Mouse (Mus musculus) MEL (cell line): Measurements from ENCODE around the gene Bend4.

Source experiments
- EP300 ChIP-seq, 2 experiments: IDR thresholded peaks; 2 replicates each; pipeline ENCODE4 v1.6.1; 2011; ENCODE audit warnings: improper control_type of control experiment in 2 of 2, low read length in 2 of 2, low read depth in 1 of 2, mild to moderate bottlenecking in 1 of 2
- MEF2A ChIP-seq: IDR thresholded peaks from 2 replicates; pipeline ENCODE4 v1.6.1; 2014; ENCODE audit warnings: low read depth, mild to moderate bottlenecking, inconsistent platforms, low read length, improper control_type of control experiment; ENCODE audit not compliant: poor library complexity, insufficient replicate concordance, severe bottlenecking; ENCODE audit errors: extremely low read depth
- TCF12 ChIP-seq: IDR thresholded peaks from 2 replicates; pipeline ENCODE4 v1.6.1; 2014; ENCODE audit warnings: low read depth, mild to moderate bottlenecking, inconsistent platforms, low read length, improper control_type of control experiment, moderate library complexity
- USF2 ChIP-seq, 2 experiments: IDR thresholded peaks; 2 replicates each; pipeline ENCODE4 v1.6.1; 2011 to 2012; ENCODE audit warnings: improper control_type of control experiment in 2 of 2, low read length in 2 of 2, borderline replicate concordance in 1 of 2, inconsistent platforms in 1 of 2, low read depth in 1 of 2, mild to moderate bottlenecking in 1 of 2; ENCODE audit not compliant: insufficient read depth in 1 of 2

GRCm38 (mm10) chr5:67444217-67445050 lies 16.3 kb upstream of the Bend4 start:
- TF ChIP-seq TCF12 (no peak), MEF2A (no peak), EP300 (IDR thresholded peaks at IDR 0.05; ENCODE audit: low read depth in 1 of 2, low read length in 2 of 2) (no peak), USF2 (IDR thresholded peaks at IDR 0.05; ENCODE audit: borderline replicate concordance in 1 of 2, insufficient read depth in 1 of 2, low read depth in 1 of 2, low read length in 2 of 2) (no peak)
